Mouse (Mus musculus) NIH3T3 (cell line): ENCODE data around the gene Reln.

Experiments
- DNase-seq: peaks from one replicate; pipeline ENCODE4 v3.0.0-alpha.2; 2012; ENCODE audit warnings: low read depth

Reln gene

DNA sequence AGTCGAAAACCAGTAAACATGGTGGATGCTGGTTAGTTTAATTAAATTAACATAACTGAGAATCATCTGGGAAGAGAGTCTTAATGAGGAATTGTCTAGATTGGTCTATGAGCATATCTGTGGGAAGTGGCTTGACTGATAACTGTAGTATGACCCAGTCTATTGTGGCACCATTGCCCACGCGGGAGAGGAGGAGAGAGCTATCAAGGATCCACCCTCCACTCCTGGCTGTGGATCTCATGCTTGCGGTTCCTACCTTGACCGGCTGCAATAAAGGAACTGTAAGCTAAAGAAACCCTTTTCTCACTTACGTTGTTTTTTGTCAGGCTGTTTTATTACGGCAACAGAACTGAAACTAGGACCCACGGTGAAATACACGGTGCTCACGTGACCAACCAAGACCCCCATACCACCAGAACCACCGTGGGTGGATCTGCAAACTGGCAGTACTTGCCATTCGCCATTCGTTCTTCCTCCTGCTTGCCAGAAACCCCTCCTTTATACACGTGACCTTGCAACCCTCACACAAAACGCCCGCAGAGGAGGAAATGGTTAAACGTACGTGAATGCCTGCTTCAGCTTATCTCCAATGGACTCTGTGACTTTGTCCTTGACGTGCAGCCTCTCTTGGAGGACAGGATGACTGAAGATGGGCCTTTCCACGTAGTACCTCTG is 497.7 kb downstream of the Reln start:
- DNase-seq, result no peak

DNA sequence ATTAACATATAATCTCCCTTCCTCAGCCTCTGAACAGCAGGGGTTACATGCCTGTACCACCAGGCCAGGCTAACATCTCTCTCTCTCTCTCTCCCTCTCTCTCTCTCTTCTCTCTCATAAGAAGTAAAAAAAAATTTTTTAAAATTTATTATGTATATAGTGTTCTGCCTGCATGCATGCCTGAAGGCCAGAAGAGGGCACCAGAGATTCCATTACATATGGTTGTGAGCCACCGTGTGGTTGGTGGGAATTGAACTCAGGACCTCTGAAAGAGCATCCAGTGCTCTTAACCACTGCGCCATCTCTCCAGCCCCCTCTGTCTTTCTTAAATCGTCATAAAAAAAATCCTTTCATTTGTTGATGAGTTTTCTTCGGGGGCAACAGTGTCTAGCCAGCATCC is 499.8 kb downstream of the Reln start:
- peak; percentile 45 for DNase-seq
